Mouse (Mus musculus) NIH3T3 (cell line): ENCODE measurements around the gene Sqstm1.
A peak's percentile ranks its signal among the peaks of the same experiment; 100 is the strongest.

Source experiments
- DNase-seq: peaks from one replicate; pipeline ENCODE4 v3.0.0-alpha.2; 2012; ENCODE audit warnings: low read depth

The Sqstm1 gene

DNA sequence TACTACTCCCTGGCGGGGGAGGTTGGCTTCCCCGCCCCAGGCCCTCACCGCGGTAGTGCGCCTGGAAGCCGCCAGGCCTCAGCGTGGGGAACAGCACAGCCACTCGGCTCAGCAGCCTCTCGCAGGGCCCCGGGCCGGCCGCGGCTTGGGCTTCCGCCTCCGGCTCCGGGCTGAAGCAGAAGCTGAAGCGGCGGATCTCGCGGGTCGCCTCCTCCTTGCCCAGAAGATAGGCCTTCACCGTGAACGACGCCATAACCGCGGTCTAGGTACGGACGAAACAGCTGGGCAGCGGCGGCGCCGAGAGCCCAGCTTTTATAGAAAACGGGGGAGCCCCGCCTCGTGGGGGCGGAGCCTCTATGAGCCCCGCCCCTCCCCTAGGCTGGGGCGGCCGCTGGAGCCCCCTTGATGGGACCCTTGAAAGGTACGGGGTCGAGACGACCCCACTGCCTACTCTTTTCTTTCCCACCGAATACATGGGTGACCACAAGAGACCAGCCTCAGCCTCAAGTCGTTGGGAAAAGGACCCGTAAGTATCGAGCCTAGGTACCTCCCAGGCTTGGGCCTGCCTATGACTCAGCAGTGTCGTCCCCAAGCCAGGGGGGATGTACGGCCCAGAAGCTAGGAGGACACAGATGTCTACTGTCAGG lies at the start of gene Sqstm1, which contains the start of gene Mgat4b:
TSS of gene Sqstm1 (minus strand) at position 323 of the 647 bp plus-strand sequence.
TSS of gene Mgat4b (plus strand) at position 386 of the 647 bp plus-strand sequence.
- peak; percentile 89 for DNase-seq

- no peak for DNase-seq
Measured at GRCm38 (mm10) chr11:50258310-50258709, 47.7 kb upstream of the Sqstm1 start.

DNA sequence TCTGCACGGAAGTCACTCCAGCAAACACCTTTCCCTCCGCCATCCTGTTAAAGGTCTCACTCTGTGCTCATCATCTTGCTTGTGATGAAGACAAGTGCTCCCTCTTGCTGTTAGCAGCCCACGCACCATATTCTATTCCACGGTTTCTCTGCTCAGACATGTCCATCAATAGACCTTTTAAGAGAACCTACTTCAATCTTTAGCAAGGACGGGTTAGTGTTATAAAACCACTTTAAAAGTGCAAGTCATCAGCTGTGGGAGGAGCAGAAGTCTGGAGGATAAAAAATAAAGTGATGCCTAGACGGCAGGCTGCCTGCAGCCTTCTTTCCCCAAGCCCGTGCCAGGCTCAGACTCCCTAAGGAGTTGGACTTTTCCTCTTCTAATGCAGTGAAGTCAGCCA lies 46.0 kb upstream of the Sqstm1 start:
- peak; percentile 31 for DNase-seq

- DNase-seq = peak; percentile 49
Measured at GRCm38 (mm10) chr11:50254010-50254580, 43.5 kb upstream of the Sqstm1 start.

- DNase-seq = no peak
Measured at GRCm38 (mm10) chr11:50253393-50253792, 42.8 kb upstream of the Sqstm1 start.

GRCm38 (mm10) chr11:50252684-50253265 lies 42.1 kb upstream of the Sqstm1 start:
- DNase-seq = peak; percentile 76

- DNase-seq = peak; percentile 92
Measured at GRCm38 (mm10) chr11:50252166-50252565, 41.5 kb upstream of the Sqstm1 start.

DNA sequence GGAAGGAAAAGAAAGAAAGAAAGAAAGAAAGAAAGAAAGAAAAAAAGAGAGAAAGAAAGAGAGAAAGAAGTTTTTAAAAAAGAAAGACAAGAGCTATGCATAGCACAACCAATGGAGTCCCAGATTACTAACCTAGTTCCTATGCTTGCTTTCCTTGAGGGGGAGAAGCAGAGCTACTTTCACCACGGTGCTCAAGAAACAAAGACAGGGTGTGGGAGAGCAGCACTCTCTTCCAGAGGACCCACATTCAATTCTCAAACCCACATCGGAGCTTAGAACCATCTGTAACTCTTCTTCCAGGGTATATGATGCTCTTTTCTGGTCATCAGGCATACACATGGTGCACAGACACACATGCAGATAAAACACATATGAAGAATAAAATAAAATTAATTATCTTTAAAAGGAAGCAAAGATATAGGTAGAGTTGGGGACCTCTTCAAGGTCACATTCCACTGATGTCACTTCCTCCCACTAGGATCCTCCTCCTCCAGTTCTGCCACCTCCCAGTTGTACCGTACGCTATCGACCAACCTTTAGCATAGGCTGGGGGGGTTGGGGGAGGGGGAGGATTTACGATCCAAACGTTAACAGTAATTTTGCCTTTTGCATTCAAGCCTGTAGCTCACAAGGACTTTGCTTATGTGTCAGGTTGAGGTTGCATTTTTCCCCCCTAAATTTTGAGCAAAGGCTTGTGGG lies 38.0 kb upstream of the Sqstm1 start:
- DNase-seq = no peak

DNA sequence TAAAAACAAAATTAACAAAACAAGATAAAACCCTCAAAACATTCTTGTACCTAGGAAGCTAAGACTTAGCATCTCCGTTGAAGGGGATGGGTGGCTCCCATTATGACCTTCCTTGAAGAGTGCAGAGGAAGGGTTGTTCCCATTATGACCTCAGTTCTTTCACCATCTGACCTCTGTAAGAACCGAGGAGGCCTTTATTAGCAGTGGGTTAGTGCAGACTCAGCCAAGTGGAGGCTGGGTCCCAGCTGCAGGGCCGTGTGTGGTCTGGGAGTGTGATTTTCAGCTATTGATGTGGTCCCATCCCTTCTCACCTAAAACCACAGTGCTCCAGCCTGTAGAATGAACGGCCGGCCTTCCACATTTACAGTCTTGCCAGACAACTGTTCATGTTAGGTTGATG lies 34.6 kb upstream of the Sqstm1 start:
- DNase-seq = no peak

DNA sequence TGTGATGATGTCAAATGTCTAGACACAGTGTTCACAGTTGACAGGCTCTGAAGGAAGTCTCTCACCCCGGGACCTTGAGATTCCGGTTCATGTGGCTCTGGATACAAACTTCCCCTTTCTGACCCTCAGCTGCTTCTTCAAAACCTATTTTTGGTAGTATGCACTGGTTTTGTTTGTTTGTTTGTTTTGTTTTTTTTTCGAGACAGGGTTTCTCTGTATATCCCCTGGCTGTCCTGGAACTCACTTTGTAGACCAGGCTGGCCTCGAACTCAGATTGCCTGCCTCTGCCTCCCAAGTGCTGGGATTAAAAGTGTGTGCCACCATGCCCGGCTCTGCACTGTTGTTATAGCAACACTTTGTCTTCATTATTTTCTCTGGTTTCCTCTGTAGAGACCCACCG lies 33.3 kb upstream of the Sqstm1 start:
- DNase-seq = no peak

- DNase-seq = no peak
Measured at GRCm38 (mm10) chr11:50240235-50240911, 29.7 kb upstream of the Sqstm1 start.

DNA sequence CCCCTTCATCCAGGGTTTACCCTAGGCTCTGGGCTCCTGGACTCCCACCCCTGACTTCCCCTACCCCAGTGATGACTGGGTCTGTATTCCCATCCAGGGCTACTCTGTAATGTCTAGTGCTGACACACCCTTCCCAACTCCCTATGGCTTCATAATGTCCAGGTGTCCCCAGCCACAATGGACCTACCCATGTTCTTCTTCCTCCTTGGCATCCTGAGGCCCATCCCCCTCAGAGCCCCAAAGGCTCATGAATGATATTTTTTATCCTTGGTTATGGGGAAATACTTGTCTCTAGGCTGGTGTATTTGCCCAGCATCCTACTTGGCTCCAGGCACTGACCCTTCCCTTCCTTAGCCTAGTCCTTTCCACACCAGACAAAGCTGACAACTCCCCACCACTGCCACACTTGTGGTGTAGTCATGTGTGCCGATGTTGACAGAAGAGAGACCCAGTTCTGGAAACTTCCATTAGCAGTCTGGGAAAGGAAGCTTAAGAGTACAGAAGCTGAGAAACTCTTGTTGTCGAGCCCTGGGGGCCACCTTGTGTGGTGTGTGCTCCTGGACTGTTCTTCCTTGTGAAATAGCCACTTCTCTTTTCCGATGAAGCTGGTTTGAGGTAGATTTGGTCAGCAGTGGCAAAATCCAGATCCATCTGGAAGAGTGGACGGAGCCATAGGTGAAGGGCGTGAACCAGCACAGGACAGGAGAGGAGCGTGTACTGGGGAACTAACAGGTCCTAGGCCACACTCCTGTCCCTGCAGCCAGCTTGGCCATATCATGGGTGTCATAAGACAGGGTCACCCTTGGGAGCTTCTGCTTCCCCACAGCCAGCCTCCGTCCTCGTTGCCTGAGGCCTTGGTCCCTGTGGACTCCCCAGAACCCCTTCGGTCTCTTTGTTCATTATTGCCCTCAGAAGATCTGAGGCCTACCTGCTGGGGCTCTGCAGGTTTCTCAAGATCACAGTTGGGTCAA lies 28.5 kb upstream of the Sqstm1 start:
- no peak for DNase-seq

GRCm38 (mm10) chr11:50238324-50238723 lies 27.7 kb upstream of the Sqstm1 start, which contains the start of gene Ltc4s:
Ltc4s (minus strand) TSS chr11:50238616.
- no peak for DNase-seq

- DNase-seq = no peak
Measured at GRCm38 (mm10) chr11:50236937-50237835, 26.6 kb upstream of the Sqstm1 start.

- DNase-seq = peak; percentile 71
Measured at GRCm38 (mm10) chr11:50236540-50236936, 25.9 kb upstream of the Sqstm1 start.

- DNase-seq = no peak
Measured at GRCm38 (mm10) chr11:50234606-50235005, 24.0 kb upstream of the Sqstm1 start.

- no peak for DNase-seq
Measured at GRCm38 (mm10) chr11:50233993-50234392, 23.4 kb upstream of the Sqstm1 start.

DNA sequence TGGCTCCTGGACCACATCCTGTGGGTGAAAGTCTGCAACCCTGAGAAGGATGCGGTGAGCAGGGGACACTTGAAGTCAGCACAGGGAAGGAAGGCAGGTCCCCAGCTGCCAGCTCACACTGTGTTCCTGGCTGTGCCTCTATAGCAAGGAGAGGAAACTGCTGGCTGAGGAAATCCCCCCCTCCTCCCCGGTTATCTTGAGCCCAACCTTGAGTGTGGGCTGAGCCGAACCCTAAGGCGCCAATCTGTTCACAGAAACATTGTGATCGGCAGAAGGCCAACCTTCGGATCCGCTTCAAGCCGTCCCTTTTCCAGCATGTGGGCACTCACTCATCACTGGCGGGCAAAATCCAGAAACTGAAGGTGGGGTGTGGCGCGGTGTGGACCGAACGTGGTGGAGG lies 22.4 kb upstream of the Sqstm1 start:
- DNase-seq = no peak

- peak; percentile 92 for DNase-seq
Measured at GRCm38 (mm10) chr11:50231411-50231810, 20.8 kb upstream of the Sqstm1 start.
